Mouse (Mus musculus) gastrocnemius, adult 8-10 months (tissue): ENCODE data around the gene Dbf4. TPM values are rescaled to one million over a fixed set of nuclear protein-coding genes. Genes with fewer than 3 reads are reported as not detected.
A peak's percentile ranks its signal among the peaks of the same experiment; 100 is the strongest.

ENCODE experiments used
- DNase-seq, 2 experiments: peaks; one replicate each; pipeline ENCODE4 v3.0.0; 2022; ENCODE audit warnings: low spot score in 2 of 2
- total RNA-seq, 4 experiments: library from RNA; stranded (reverse); gene quantifications; 2 replicates each; pipeline ENCODE4 v1.2.4; 2022

Gene Dbf4
- total RNA-seq: under 1 TPM in 3 of 4 experiments, not detected in 1; 0.19 to 0.36 (median 0.22) TPM

GRCm38 (mm10) chr5:8422157-8422931 is at the start of gene Dbf4, which contains the start of gene Slc25a40:
Dbf4 (minus strand) TSS chr5:8422716.
Slc25a40 (plus strand) TSS chr5:8422850.
- DNase-seq: peak; percentile 86 to 88

- no peak for DNase-seq
Measured at GRCm38 (mm10) chr5:8456561-8456960, 34.0 kb upstream of the Dbf4 start.

DNA sequence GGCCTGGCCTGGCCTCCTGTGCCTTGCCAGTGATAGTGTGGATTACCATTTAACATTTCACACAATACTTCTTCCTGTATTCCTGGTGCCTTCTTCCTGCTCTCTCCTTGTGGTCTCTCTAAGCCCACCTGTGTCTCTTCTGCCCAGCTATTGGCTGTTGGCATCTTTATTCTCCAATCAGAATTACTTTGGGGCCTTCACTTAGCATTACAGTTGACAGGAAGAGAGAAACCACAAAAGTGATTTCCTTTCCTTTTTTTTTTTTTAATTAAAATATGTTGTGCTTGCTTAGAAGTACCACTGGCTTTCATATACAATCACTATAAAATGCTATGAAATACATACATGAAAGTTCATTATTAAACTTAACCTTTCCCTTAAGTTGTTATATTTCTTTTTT is 33.0 kb upstream of the Dbf4 start:
- no peak for DNase-seq

DNA sequence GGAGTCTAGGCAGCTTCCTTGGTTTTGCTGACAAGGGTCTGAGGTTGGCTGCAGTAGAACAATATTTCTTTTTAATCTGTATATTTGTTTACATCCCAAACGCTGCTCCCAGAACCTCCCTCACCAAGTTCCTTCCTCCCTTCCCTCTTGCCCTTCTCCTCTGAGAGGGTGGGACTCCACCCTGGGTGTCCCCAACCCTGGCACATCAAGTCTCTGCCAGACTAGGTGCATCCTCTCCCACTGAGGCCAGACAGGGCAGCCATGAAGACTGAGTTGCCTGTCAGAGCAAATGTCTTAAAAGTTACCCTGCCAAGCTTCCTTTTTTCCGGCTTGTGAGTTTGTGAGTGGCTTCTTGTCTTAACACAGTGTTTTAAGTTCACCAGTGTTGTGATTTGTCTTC is 16.6 kb upstream of the Dbf4 start:
- no peak for DNase-seq

- no peak for DNase-seq
Measured at GRCm38 (mm10) chr5:8437481-8438156, 15.1 kb upstream of the Dbf4 start.

- DNase-seq: no peak
Measured at GRCm38 (mm10) chr5:8425899-8426298, 3.4 kb upstream of the Dbf4 start.

- DNase-seq: no peak
Measured at GRCm38 (mm10) chr5:8424116-8424515, 1.6 kb upstream of the Dbf4 start.

GRCm38 (mm10) chr5:8422932-8423928 is 714 bp upstream of the Dbf4 start:
- DNase-seq: no peak

- DNase-seq: no peak
Measured at GRCm38 (mm10) chr5:8421424-8421823, 1.1 kb downstream of the Dbf4 start.

GRCm38 (mm10) chr5:8417443-8417842 is 5.1 kb downstream of the Dbf4 start:
- no peak for DNase-seq

DNA sequence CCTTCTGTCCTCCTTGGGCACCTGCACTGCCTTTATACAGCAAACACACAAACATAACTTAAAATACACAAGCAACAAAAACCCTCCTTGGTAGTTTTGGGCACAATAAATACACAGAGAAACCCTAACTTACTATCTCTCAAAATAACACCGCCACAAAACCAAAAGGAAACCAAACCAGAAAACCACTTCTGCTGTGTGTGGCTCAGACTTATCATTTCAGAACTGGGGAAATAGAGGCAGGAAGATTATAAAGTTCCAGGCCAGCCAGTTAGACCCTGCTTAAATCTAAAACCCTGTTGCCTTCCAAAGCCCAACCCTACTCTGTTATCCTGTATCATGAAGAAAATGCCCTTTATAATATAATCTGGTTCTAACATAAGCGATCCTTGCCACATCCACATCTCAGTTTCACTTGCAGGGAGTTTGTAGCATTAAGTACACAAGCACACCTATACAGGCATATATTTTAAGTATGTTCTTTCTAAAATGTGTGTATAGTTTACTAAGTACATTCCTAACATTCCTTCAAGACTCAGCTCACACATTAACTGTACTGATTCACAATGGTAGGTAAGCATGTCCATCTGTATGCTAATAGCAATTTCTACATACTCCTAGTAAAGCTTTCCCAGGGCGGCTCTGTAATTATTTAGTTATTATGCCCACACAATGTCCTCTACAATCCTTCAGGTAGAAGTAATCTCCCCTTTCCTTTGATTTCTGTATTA is 5.7 kb downstream of the Dbf4 start:
- DNase-seq: no peak

DNA sequence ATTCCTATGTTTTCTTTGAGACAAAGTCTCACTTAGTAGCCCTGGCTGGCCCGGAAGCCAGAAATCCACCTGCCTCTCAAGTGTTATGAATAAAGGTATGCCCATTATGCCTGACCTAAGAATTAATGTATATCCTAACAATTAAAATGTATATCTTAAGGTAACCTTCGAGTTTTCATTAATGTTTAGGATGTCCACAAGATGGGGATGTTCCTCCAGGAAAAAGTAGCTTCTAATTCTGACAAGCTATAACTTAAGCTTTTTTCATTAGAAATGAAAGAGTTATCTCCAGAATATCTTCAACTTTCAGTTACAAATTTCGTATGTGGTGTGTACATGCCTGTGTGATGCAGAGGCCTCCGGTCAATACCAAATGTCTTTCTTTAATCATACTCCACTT is 13.8 kb downstream of the Dbf4 start:
- no peak for DNase-seq

DNA sequence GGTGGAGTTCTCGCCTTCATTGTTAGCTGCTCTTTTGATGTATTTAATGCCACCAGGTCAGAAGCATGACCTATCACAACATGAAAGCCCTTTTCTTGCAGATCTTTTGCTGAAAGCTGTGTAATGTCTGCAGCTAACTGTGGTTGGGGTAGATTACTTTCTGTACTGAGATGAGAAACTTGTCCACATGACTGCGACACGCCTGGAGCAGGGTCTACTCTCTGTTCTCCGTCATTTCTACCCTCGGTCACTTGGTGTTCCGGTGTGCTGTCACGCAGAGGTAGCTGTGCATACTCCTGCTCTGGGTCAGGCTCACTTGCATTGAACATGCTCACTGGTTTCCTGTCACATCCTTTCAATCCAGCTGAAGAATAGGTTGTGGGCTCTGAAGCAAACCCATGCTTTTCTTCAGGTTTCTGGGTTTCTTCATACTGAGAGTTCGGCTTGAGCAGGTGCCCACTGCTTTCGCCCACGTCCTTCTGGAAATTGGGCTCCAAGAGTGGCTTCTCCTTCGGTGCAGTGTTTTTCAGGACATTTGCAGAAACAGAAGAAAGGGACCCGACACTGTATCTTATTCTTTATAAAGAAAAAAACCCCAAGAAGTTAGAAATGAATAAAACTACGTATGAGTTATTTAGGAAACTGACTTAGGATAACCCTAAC is 24.8 kb downstream of the Dbf4 start:
- DNase-seq: no peak

DNA sequence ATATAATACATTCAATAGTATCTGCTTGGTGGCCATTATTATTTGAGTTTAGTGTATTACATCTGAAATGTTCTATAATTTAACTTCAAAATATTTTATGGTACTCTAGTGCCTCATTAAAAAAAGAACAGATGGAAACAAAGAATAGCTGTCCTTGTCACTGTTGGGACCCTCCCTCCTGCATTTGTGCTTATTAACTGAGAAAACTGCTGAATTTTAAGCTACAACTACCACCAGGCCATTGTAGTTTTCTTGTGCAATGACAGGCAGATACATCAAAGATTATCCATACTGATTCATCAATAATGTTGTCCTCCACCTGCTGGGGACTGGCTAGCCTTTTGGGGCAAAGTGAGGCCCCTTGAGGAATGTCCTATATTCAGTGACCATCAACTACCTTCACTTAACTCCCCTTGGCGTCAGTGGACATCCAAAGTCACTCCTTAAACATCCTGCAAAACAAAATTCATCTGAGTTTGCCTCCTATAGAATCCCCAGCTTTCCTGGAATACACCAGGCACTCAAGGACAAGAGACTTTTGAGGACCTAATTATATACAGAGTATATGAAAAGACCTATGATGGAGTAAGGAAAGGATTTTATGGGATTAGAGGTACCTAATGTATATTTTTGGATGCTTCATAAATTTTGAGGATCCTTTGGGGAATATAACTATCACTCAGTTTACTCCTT is 28.5 kb downstream of the Dbf4 start:
- DNase-seq: no peak

GRCm38 (mm10) chr5:8374297-8374906 is 48.1 kb downstream of the Dbf4 start:
- DNase-seq: no peak

- DNase-seq: no peak
Measured at GRCm38 (mm10) chr5:8373415-8373814, 49.1 kb downstream of the Dbf4 start.

GRCm38 (mm10) chr5:8368781-8369180 is 53.7 kb downstream of the Dbf4 start:
- no peak for DNase-seq

DNA sequence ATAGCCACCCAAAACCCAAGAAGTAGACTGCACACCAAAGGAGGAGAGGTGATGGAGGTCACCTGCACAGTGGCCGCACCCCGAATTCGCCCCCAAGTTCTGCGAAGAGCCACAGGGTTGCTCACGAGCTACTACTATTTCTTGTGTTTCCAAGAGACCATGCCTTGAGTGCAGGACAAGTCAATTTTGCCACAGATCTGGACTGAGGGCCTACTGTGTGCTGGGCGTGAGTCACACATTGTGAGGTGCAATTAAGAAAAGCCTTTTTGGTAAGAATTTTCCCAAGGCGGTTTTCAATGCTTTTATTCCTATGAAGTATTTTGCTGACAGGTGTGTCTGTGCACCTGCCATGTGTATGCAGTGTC is 54.2 kb downstream of the Dbf4 start:
- DNase-seq: no peak

GRCm38 (mm10) chr5:8367614-8368327 is 54.7 kb downstream of the Dbf4 start, which contains the start of gene Adam22:
Adam22 (minus strand) TSS chr5:8368160.
- peak; percentile 45 to 67 for DNase-seq
